Mouse (Mus musculus) ES-E14 (cell line): ENCODE results near the gene Umps.

Experiments
- MAFK ChIP-seq: IDR thresholded peaks from 2 replicates; pipeline ENCODE4 v1.6.1; 2014; ENCODE audit warnings: mild to moderate bottlenecking, low read depth, low read length, inconsistent platforms; ENCODE audit not compliant: insufficient read depth
- ZNF384 ChIP-seq: IDR thresholded peaks from 2 replicates; pipeline ENCODE4 v1.6.1; 2012; ENCODE audit warnings: low read depth, low read length, inconsistent platforms

- TF ChIP-seq MAFK = no peak
- TF ChIP-seq ZNF384 = no peak
Observed at GRCm38 (mm10) chr16:33932126-33932525, 34.7 kb downstream of the Umps start.
